Mouse (Mus musculus) olfactory bulb, adult 2 months (tissue): ENCODE data around the gene Slc35b2. TPM values are rescaled to one million over a fixed set of nuclear protein-coding genes. Genes with fewer than 3 reads are reported as not detected.
A peak's percentile ranks its signal among the peaks of the same experiment; 100 is the strongest.

Source experiments
- H3K27ac ChIP-seq: fragments of 200-500 bp; 2 replicates; pipeline ENCODE4 v1.5.1; 2012; ENCODE audit warnings: low read depth, low read length; ENCODE audit not compliant: insufficient read depth
- H3K4me1 ChIP-seq: fragments of 200-500 bp; 2 replicates; pipeline ENCODE4 v1.6.1; 2012; ENCODE audit warnings: low read length; ENCODE audit not compliant: control insufficient read depth, insufficient read depth
- H3K4me3 ChIP-seq: fragments of 200-500 bp; 2 replicates; pipeline ENCODE4 v1.5.1; 2012; ENCODE audit warnings: mild to moderate bottlenecking, low read depth, low read length, moderate library complexity; ENCODE audit not compliant: insufficient read depth
- CTCF ChIP-seq: fragments of 200-500 bp; IDR thresholded peaks from 2 replicates; pipeline ENCODE4 v1.5.1; 2012; ENCODE audit warnings: low read depth, mild to moderate bottlenecking, low read length, moderate library complexity; ENCODE audit not compliant: insufficient read depth
- POLR2A ChIP-seq: fragments of 200-500 bp; IDR thresholded peaks from 2 replicates; pipeline ENCODE4 v1.6.1; 2012; ENCODE audit warnings: mild to moderate bottlenecking, low read depth, low read length, moderate library complexity; ENCODE audit not compliant: insufficient read depth
- WGBS: fragments of 180-500 bp; shearing (Covaris S2); methylation state at CpG from one replicate; pipeline ENCODE4 v1.1.7; 2018; 5-methylcytosine and 5-hydroxymethylcytosine counted together
- polyA plus RNA-seq: library from polyadenylated mRNA; stranded (reverse); fragments of >200 nt; gene quantifications from 2 replicates; pipeline ENCODE4 v1.2.4, GENCODE M21; 2012; ENCODE audit warnings: low replicate concordance; ENCODE audit not compliant: missing spikeins, insufficient read depth, insufficient read length

Slc35b2 gene
- polyA plus RNA-seq, 1 experiment, result not detected

- Histone ChIP-seq H3K4me1 (peaks cover 34% of the 10 kb centered on the region), H3K4me3 (no peak overlapping the region), H3K27ac (no peak overlapping the region)
- TF ChIP-seq POLR2A, result no peak
- no peak for TF ChIP-seq CTCF
- 77% methylated on average over 7 of the region's 7 CpGs for WGBS
Measured at GRCm38 (mm10) chr17:45551249-45551796, 12.4 kb upstream of the Slc35b2 start.

GRCm38 (mm10) chr17:45551816-45552451 lies 11.7 kb upstream of the Slc35b2 start:
- TF ChIP-seq POLR2A (no peak), CTCF (peak; percentile 32; the same call in 1 of the 2 replicates)
- Histone ChIP-seq H3K4me3 (no peak overlapping the region), H3K4me1 (peaks cover 30% of the 10 kb centered on the region), H3K27ac (no peak overlapping the region)
- 8% methylated on average over 8 of the region's 8 CpGs for WGBS

- no peak overlapping the region for H3K4me3 ChIP-seq
- TF ChIP-seq POLR2A, result no peak
- TF ChIP-seq CTCF, result no peak
- H3K27ac ChIP-seq, result no peak overlapping the region
- WGBS, result 85% methylated on average over 3 of the region's 3 CpGs
- peaks cover 25% of the 10 kb centered on the region for H3K4me1 ChIP-seq
Measured at GRCm38 (mm10) chr17:45553065-45553464, 10.6 kb upstream of the Slc35b2 start.

- Histone ChIP-seq H3K27ac (no peak overlapping the region), H3K4me1 (peaks cover 22% of the 10 kb centered on the region), H3K4me3 (no peak overlapping the region)
- no peak for TF ChIP-seq POLR2A
- TF ChIP-seq CTCF, result no peak
- WGBS, result 42% methylated on average over 1 of the region's 1 CpGs
Measured at GRCm38 (mm10) chr17:45554420-45554819, 9.3 kb upstream of the Slc35b2 start.

GRCm38 (mm10) chr17:45555452-45556106 lies 8.1 kb upstream of the Slc35b2 start, which contains the start of gene Nfkbie:
Gene Nfkbie (plus strand): TSS chr17:45555703.
- Histone ChIP-seq H3K4me1 (peaks cover 15% of the 10 kb centered on the region), H3K27ac (no peak within 1 kb of the TSS), H3K4me3 (peak within 1 kb of the TSS; percentile 61)
- TF ChIP-seq POLR2A (no peak), CTCF (no peak)
- under 1% methylated on average over 45 of the region's 45 CpGs for WGBS

- Histone ChIP-seq H3K4me1 (peaks cover 15% of the 10 kb centered on the region), H3K4me3 (peak overlapping the region; percentile 61), H3K27ac (no peak overlapping the region)
- WGBS, result 5% methylated on average over 14 of the region's 14 CpGs
- no peak for TF ChIP-seq POLR2A
- TF ChIP-seq CTCF, result no peak
Measured at GRCm38 (mm10) chr17:45556107-45556489, 7.6 kb upstream of the Slc35b2 start.

GRCm38 (mm10) chr17:45556514-45557245 lies 7.0 kb upstream of the Slc35b2 start:
- Histone ChIP-seq H3K4me1 (peaks cover 15% of the 10 kb centered on the region), H3K27ac (no peak overlapping the region), H3K4me3 (no peak overlapping the region)
- no peak for TF ChIP-seq CTCF
- no peak for TF ChIP-seq POLR2A
- WGBS, result 68% methylated on average over 3 of the region's 3 CpGs

GRCm38 (mm10) chr17:45557246-45557824 lies 6.3 kb upstream of the Slc35b2 start:
- 86% methylated on average over 7 of the region's 7 CpGs for WGBS
- H3K4me3 ChIP-seq, result no peak overlapping the region
- TF ChIP-seq CTCF (no peak), POLR2A (no peak)
- H3K27ac ChIP-seq, result no peak overlapping the region
- H3K4me1 ChIP-seq, result peaks cover 12% of the 10 kb centered on the region; the same call in 1 of the 2 replicates
